ENCODE assay signal across 24 mouse cellular contexts in genomic region chr10:13470236-13470635, GRCm38 (mm10). TPM values are rescaled to one million over a fixed set of nuclear protein-coding genes. Genes with fewer than 3 reads are reported as not detected.
DNase-seq lines count a peak whose midpoint lies in the region; ATAC-seq and TF ChIP-seq lines count a peak whose summit lies in the region.
"Had no signal": no experiment of that assay in that cellular context is flagged by ENCODE, and none has a peak within 500 bp of the region (broad histone marks: within the 10 kb centered on the region; RNA-seq: fewer than 3 reads in every experiment).

No protein-coding gene starts in this region.

- H3K9ac ChIP-seq in liver, postnatal 0 days (replicated peaks) = no peak overlapping the region
- H3K9ac ChIP-seq in neural tube, embryonic 15.5 days (replicated peaks) = no peak overlapping the region
- H3K9ac ChIP-seq: embryonic facial prominence, embryonic 15.5 days; hindbrain, embryonic 14.5 days had no signal

- H3K36me3 ChIP-seq in liver, postnatal 0 days (replicated peaks; ENCODE audit: insufficient read depth, low read length) = no peaks in the 10 kb centered on the region
- H3K36me3 ChIP-seq in splenic B cell, adult 2 months (ENCODE audit: control insufficient read depth, insufficient read depth, low read length, poor library complexity, severe bottlenecking) = no peaks in the 10 kb centered on the region
- no peaks in the 10 kb centered on the region for H3K36me3 ChIP-seq in neural tube, embryonic 15.5 days
- H3K36me3 ChIP-seq: embryonic facial prominence, embryonic 15.5 days had no signal

- no peak overlapping the region for H3K4me2 ChIP-seq in liver, postnatal 0 days (ENCODE audit: low read depth, low read length)
- H3K4me2 ChIP-seq in neural tube, embryonic 15.5 days = no peak overlapping the region
- H3K4me2 ChIP-seq: embryonic facial prominence, embryonic 15.5 days; heart, embryonic 11.5 days; hindbrain, embryonic 14.5 days; midbrain, embryonic 11.5 days had no signal

- no peak for TF ChIP-seq CTCF in liver, postnatal 0 days (IDR thresholded peaks at IDR 0.05; ENCODE audit: low read depth)

- 46% methylated on average over 3 of the region's 3 CpGs for WGBS in liver, postnatal 0 days (ENCODE audit: insufficient replicate concordance)
- WGBS in neural tube, embryonic 15.5 days = 87% methylated on average over 3 of the region's 3 CpGs

- no peak overlapping the region for H3K4me3 ChIP-seq in liver, postnatal 0 days (ENCODE audit: low read depth, low read length)
- no peak overlapping the region for H3K4me3 ChIP-seq in neural tube, embryonic 15.5 days (replicated peaks)
- H3K4me3 ChIP-seq: embryonic facial prominence, embryonic 15.5 days; left cerebral cortex, adult 2 months had no signal

- peaks cover 6% of the 10 kb centered on the region for H3K4me1 ChIP-seq in liver, postnatal 0 days (ENCODE audit: insufficient read depth)
- H3K4me1 ChIP-seq in neural tube, embryonic 15.5 days = peaks cover 15% of the 10 kb centered on the region

- peak; percentile 18 to 63 for DNase-seq in spleen, postnatal 4 days (ENCODE audit: low spot score in 2 of 2)
- no peak for DNase-seq in spleen, adult 18-20 months
- DNase-seq in liver, postnatal 0 days = peak; percentile 26
- peak; percentile 36 for DNase-seq in splenic B cell, adult 2 months (ENCODE audit: low read depth, low spot score)
- no peak for DNase-seq in kidney, postnatal 10 days
- DNase-seq in ovary, postnatal 36 days (ENCODE audit: low spot score) = no peak
- DNase-seq: adrenal gland, postnatal 36 days; cerebellum, adult 11 months; cerebellum, postnatal 10 days; heart, postnatal 10 days; kidney, adult 8-10 months; kidney, postnatal 4 days; layer of hippocampus, adult 9-11 months; lung, adult 2 months; lung, postnatal 36 days; thymus, postnatal 25 days had no signal

- no peak for TF ChIP-seq EP300 in liver, postnatal 0 days (IDR thresholded peaks at IDR 0.05; ENCODE audit: low read depth)

- peaks cover 28% of the 10 kb centered on the region for H3K27me3 ChIP-seq in liver, postnatal 0 days (ENCODE audit: insufficient read depth, low read length)
- H3K27me3 ChIP-seq in splenic B cell, adult 2 months (ENCODE audit: control insufficient read depth, insufficient read depth, low read length, poor library complexity, severe bottlenecking) = no peaks in the 10 kb centered on the region
- H3K27me3 ChIP-seq in neural tube, embryonic 15.5 days (replicated peaks) = peaks cover 27% of the 10 kb centered on the region

- H3K9me3 ChIP-seq in liver, postnatal 0 days (ENCODE audit: low read length) = no peaks in the 10 kb centered on the region
- H3K9me3 ChIP-seq in neural tube, embryonic 15.5 days (replicated peaks) = no peaks in the 10 kb centered on the region
- H3K9me3 ChIP-seq: embryonic facial prominence, embryonic 15.5 days had no signal

- H3K27ac ChIP-seq in liver, postnatal 0 days (ENCODE audit: low read depth) = no peak overlapping the region
- H3K27ac ChIP-seq in neural tube, embryonic 15.5 days (replicated peaks) = no peak overlapping the region
- H3K27ac ChIP-seq: embryonic facial prominence, embryonic 15.5 days; hindbrain, embryonic 14.5 days; left cerebral cortex, adult 2 months had no signal

- ATAC-seq in granulocyte monocyte progenitor cell, adult 5-6 weeks (replicated peaks; ENCODE audit: poor library complexity, severe bottlenecking) = peak; percentile 68
- ATAC-seq in liver, postnatal 0 days = peak; percentile 43
- no peak for ATAC-seq in neural tube, embryonic 15.5 days (ENCODE audit: low FRiP score)
- ATAC-seq: forebrain, embryonic 16.5 days had no signal

RNA-seq across cellular contexts. Expression of gene Phactr2, which starts 4.0 kb away (rescaled TPM):
- 27.3 and 33.7 TPM in 2 replicates for total RNA-seq in granulocyte monocyte progenitor cell, adult 5-6 weeks (2014; fragmentation: Nextera tagmentation)
- 15.8 and 16.8 TPM in 2 replicates for total RNA-seq in granulocyte monocyte progenitor cell, adult 5-6 weeks (2017)
- polyA plus RNA-seq in liver, postnatal 0 days (2015; fragmentation: Nextera tagmentation; extraction: Ambion mirVana) = 4.9 and 5.4 TPM in 2 replicates
- 8.1 and 12.1 TPM in 2 replicates for polyA plus RNA-seq in neural tube, embryonic 15.5 days (2015; fragmentation: Nextera tagmentation; extraction: Ambion mirVana)

RNA-seq across cellular contexts. Expression of gene Fuca2, which starts 29.1 kb away (rescaled TPM):
- 77.6 and 108 TPM in 2 replicates for total RNA-seq in granulocyte monocyte progenitor cell, adult 5-6 weeks (2014; fragmentation: Nextera tagmentation)
- 101 and 111 TPM in 2 replicates for total RNA-seq in granulocyte monocyte progenitor cell, adult 5-6 weeks (2017)
- 35.8 and 39.8 TPM in 2 replicates for polyA plus RNA-seq in liver, postnatal 0 days (2015; fragmentation: Nextera tagmentation; extraction: Ambion mirVana)
- polyA plus RNA-seq in neural tube, embryonic 15.5 days (2015; fragmentation: Nextera tagmentation; extraction: Ambion mirVana) = 49.3 and 55.8 TPM in 2 replicates

Comparison
In these comparisons a context has a peak if more than half of its experiments do, and no peak if none do; other contexts are left out.
1. DNase-seq: peak in spleen, postnatal 4 days (2 of 2), liver, postnatal 0 days (single experiment) and splenic B cell, adult 2 months (single experiment); none in spleen, adult 18-20 months (0 of 2), kidney, postnatal 10 days (single experiment) and ovary, postnatal 36 days (single experiment).